In genomic region chr2:83728238-83728682, GRCm38 (mm10) we compare ENCODE assay signal across 12 mouse cellular contexts. TPM values are rescaled to one million over a fixed set of nuclear protein-coding genes. Genes with fewer than 3 reads are reported as not detected.
DNase-seq lines count a peak whose midpoint lies in the region; ATAC-seq lines count a peak whose summit lies in the region.
"Had no signal": no experiment of that assay in that cellular context is flagged by ENCODE, and none has a peak within 500 bp of the region (broad histone marks: within the 10 kb centered on the region; RNA-seq: fewer than 3 reads in every experiment).

No protein-coding gene starts in this region.

- 25% methylated on average over 4 of the region's 4 CpGs for WGBS in macrophage (ENCODE audit: missing documents)

- 0 out of 2 replicates have a peak, but pooled peaks have one; percentile 20 for ATAC-seq in common myeloid progenitor, adult 5-6 weeks (replicated peaks; ENCODE audit: low read depth, poor library complexity, severe bottlenecking)

- no peaks in the 10 kb centered on the region for H3K36me3 ChIP-seq in macrophage (ENCODE audit: inconsistent target)

- H3K27ac ChIP-seq in macrophage: peak overlapping the region; percentile 49
- H3K27ac ChIP-seq: liver, embryonic 14.5 days had no signal

- no peak overlapping the region for H3K4me3 ChIP-seq in macrophage (ENCODE audit: inconsistent target)

- peaks cover 80% of the 10 kb centered on the region for H3K79me2 ChIP-seq in macrophage (ENCODE audit: inconsistent target)

- intact Hi-C loops in left cerebral cortex, postnatal 4 days (cut with DNase I): no loop called here

- peak; percentile 77 for DNase-seq in left cerebral cortex, adult 11 months (ENCODE audit: low spot score)
- no peak for DNase-seq in left cerebral cortex, postnatal 4 days
- DNase-seq in MEL-GATA-1-ER (ENCODE audit: extremely low read depth, low read depth): peak; percentile 60
- no peak for DNase-seq in gastrocnemius, adult 18-20 months (ENCODE audit: low spot score)
- DNase-seq in gastrocnemius, postnatal 4 days (ENCODE audit: low spot score in 2 of 2): no peak
- DNase-seq in cerebellum, adult 11-12 months: no peak
- DNase-seq: gastrocnemius, postnatal 10 days; kidney, adult 8-10 months; spleen, adult 18-20 months had no signal

RNA-seq across cellular contexts. Expression of gene Itgav, which starts 4.1 kb away (rescaled TPM):
- 10 to 100 TPM; 29.7 to 30.6 TPM for total RNA-seq in left cerebral cortex, postnatal 4 days (2021)
- total RNA-seq in common myeloid progenitor, adult 5-6 weeks (2017): 11.5 and 14.4 TPM in 2 replicates
- total RNA-seq in macrophage (2018; cell fraction: chromatin; rRNA removed): 1,000 to 10,000 TPM in 7 of 26 experiments, 100 to 1,000 TPM in 10, 10 to 100 TPM in 9; 58.6 to 2,232 (median 167) TPM
- total RNA-seq in macrophage (2018; cell fraction: cytosol; rRNA removed): 100 to 1,000 TPM in 4 of 26 experiments, 10 to 100 TPM in 22; 25.1 to 328 (median 50.7) TPM
- total RNA-seq in macrophage (2018; cell fraction: nucleus; rRNA removed): 1,000 to 10,000 TPM in 1 of 26 experiments, 100 to 1,000 TPM in 22, 10 to 100 TPM in 3; 76.5 to 1,173 (median 223) TPM
- 20.8 to 69.6 TPM (median 21.5 TPM) in 3 replicates for polyA plus RNA-seq in macrophage (2018)
- total RNA-seq in gastrocnemius, adult 18-20 months (2021): 10 to 100 TPM; 36.8 to 50.6 TPM
- total RNA-seq in gastrocnemius, postnatal 4 days (2021): 10 to 100 TPM; 69.8 to 73.2 TPM

Comparison
In these comparisons a context has a peak if more than half of its experiments do, and no peak if none do; other contexts are left out.
1. DNase-seq: peak in left cerebral cortex, adult 11 months (single experiment) and MEL-GATA-1-ER (single experiment); none in left cerebral cortex, postnatal 4 days (single experiment), gastrocnemius, adult 18-20 months (single experiment), gastrocnemius, postnatal 4 days (0 of 2) and cerebellum, adult 11-12 months (single experiment).